Mouse (Mus musculus) cortical plate, adult 2 months (tissue): ENCODE data around the gene Hoxa13.

Source experiments
- CTCF ChIP-seq: fragments of 200-500 bp; IDR thresholded peaks from 2 replicates; pipeline ENCODE4 v1.5.1; 2011; ENCODE audit warnings: mild to moderate bottlenecking, control low read depth, low read length; ENCODE audit not compliant: insufficient read depth; ENCODE audit errors: extremely low read depth
- POLR2A ChIP-seq: fragments of 200-500 bp; IDR thresholded peaks from 2 replicates; pipeline ENCODE4 v1.6.1; 2011; ENCODE audit warnings: mild to moderate bottlenecking, low read length, control low read depth; ENCODE audit not compliant: insufficient read depth; ENCODE audit errors: extremely low read depth

DNA sequence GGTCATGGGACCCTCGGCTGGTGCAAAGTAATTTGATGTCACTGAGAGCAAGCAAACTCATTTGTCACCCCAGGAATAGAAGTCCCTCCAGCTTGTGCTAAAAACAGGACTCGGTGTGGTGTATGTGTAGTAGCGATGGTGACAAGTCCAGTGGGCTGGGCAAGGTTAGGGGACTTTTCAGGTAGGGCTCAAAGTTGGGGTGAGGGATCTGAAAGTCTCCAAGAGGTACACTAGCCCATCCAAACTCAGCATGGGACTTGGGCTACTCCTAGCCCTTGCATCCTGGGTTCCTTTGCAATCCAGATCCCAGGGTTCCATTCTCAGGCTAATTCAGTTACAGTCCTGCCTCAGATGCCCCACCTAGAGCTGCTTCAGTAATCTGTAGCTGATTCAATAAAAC, 8.1 kb upstream of the Hoxa13 start:
- TF ChIP-seq CTCF (no peak), POLR2A (no peak)
